Mouse (Mus musculus): Measurements from ENCODE around the gene Tnrc6c.

Tnrc6c gene

DNA sequence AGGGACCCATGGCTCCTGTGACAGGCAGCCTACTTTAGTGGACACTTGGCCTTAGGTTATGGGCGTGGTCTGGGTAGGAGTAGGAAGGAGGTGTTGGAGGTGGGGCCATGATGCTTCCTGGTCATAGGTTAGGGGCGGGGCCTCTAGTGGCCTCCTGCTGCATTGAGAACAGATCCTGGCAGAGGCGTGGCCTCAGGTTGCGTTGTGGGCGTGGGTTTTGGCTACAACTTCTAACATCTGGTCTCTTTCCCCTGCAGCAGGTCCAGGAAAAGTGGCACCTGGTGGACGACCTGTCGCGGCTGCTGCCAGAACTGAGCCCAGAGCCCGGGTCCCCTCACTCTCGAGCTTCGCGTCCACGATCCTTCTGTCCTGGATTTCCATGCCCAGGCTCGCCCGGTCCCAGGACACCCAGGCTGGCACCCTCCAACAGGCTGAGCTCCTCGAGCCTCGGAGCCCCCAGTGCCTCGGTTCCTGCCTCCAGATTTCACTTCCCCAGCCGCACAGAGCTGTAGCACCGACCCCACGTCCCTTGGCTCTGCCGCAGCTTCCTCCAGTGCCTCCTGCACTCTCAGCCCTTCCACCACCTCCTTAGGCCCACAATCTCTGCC lies 138.3 kb downstream of the Tnrc6c start:
- peak; percentile 92 for DNase-seq (ENCODE audit: low spot score)

DNA sequence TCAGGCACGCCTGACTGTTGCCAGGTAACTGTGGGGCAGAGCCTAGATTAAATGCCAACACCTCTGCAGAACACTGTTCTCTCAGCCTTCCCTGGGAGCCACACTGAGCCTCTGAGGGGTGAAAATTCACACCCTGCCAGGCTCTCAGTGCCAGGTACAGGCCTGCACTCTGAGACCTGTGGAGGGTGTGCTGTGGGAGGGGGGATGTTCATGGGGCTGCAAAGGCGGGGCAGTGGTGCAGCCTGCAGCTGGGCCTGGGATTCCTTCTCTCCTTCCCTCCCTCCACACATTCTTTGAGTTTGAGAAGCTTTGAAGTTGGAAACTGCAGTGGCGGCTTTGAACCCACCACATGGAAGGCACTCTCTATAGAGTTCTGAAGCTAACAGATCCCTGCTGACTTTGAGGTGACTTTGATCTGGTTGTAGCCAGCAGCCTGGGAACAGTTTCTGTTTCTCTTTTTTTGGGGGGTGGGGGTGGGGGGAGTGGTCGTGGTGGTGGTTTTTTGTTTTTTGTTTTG lies 140.0 kb downstream of the Tnrc6c start:
- DNase-seq (ENCODE audit: low spot score), result no peak

- no peak for DNase-seq (ENCODE audit: low spot score)
These were observed 142.9 kb downstream of the Tnrc6c start for GRCm38 (mm10) chr11:117796954-117797353.

GRCm38 (mm10) chr11:117797511-117798159 lies 143.5 kb downstream of the Tnrc6c start, which contains the start of gene 6030468B19Rik:
TSS of gene 6030468B19Rik (plus strand) at chr11:117797660.
- peak; percentile 36 for DNase-seq (ENCODE audit: low spot score)

DNA sequence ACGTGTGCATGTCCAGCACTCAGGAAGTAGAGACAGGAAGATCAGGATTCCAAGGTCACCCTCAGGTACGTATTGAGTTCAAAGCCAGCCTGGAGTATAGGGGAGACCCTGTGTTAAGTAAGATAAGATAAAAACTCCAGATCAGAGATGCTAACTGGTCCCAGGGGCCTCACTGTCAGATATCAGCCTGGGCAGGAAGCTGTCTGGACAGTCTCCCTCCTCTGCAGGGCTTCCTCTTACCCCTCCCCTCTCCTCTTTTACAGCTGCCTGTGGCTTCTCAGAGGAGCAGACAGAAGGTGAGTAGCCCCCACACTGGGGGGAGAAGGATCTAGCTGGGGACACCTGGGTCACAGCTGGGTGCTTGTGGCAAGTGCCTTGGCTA lies 144.1 kb downstream of the Tnrc6c start:
- no peak for DNase-seq (ENCODE audit: low spot score)

DNA sequence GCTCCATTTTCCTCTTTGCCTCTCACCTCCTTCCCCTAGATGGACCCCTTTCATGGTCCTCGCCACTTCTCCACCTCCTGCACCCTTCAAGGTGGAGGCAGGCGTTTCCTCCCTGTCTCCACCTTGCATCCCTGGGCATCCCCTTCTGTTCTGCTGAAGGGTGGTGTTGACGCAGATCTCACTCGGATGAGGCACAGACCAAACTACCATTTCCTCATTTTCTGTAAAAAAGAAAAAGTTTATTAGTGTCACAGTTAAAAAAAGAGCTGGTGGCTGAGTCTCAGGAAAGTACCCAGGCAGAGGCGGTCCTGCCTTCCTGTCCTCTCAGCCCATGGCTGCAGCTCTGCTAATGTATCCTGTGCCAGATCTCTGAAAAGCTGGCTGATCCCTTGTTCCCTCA lies 145.1 kb downstream of the Tnrc6c start:
- no peak for DNase-seq (ENCODE audit: low spot score)

DNA sequence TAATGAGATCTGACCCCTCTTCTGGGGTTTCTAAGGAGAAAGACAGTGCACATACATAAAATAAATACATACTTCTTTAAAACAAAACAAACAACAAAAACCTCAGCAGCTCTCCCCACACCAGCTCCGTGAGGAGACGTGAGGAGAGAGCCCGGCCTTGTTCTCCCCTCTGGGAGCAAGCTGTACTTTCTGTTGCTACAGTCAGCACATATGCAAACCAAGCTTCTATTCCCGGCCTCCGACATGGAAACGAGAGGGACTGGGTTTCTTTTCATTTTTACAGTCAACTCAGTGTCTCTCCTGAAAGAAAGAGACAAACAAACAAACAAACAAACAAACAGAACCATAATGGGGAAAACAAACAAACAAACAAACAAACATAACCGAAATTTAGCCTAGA lies 145.9 kb downstream of the Tnrc6c start:
- no peak for DNase-seq (ENCODE audit: low spot score)

GRCm38 (mm10) chr11:117801650-117802049 lies 147.6 kb downstream of the Tnrc6c start:
- no peak for DNase-seq (ENCODE audit: low spot score)

DNA sequence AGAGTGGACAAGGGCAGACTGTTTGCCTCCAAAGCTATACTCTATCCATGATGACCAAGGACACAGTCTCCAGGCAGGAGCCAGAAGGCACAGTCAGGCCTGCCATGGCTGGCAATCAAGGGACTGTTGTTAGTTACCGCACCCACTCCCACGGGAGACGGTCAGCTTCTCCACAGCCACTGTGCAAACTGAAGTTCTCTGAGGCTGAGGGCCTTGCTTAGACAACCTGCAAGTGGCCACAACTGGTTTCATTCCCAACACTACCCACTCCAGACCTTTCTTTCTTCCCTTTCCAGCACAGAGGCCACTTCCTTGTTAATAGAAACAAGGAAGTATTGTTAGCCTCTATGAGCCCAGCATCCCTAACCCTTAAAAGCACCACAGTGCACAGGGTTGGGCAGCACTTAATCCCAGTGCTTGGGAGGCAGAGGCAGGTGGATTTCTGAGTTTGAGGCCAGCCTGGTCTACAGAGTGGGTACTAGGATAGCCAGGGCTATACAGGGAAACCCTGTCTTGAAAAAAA lies 149.1 kb downstream of the Tnrc6c start:
- DNase-seq (ENCODE audit: low spot score), result no peak

DNA sequence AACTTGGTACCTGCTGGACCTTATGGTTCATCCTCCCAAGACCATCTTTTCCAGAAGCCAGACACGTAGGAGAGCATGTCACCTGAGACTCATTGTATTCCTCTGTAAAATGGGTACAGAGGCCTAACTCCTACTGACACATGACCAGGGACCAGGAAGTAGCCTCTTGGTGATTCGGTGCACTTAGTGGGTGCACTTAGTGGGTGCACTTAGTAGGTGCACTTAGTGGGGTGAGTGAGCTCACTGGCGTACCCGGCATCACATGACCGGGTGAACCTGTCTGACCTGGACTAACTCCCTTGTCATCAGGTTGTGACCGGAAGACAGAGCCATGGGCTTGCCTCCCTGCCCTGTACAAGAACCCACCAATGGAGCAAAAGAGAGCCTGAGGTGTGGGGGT lies 152.7 kb downstream of the Tnrc6c start:
- no peak for DNase-seq (ENCODE audit: low spot score)

GRCm38 (mm10) chr11:117809407-117810311 lies 155.6 kb downstream of the Tnrc6c start, which contains the start of the genes Gm20708 and Syngr2:
TSS of gene Gm20708 (plus strand) at chr11:117809668.
TSS of gene Syngr2 (plus strand) at chr11:117809668.
- peak; percentile 80 for DNase-seq (ENCODE audit: low spot score)

- peak; percentile 78 for DNase-seq (ENCODE audit: low spot score)
These were observed 156.4 kb downstream of the Tnrc6c start for GRCm38 (mm10) chr11:117810401-117811046.

Data from yolk sac, embryonic 10.5 days (tissue).